Mouse (Mus musculus): ENCODE results near the gene Csnk2a1. TPM values are rescaled to one million over a fixed set of nuclear protein-coding genes. Genes with fewer than 3 reads are reported as not detected.
A peak's percentile ranks its signal among the peaks of the same experiment; 100 is the strongest.
"Not testable (repeated sequence)": the region's sequence is repeated elsewhere in the genome, so short reads cannot be mapped to it uniquely, and the experiment has no call there.

Gene Csnk2a1
- total RNA-seq, 2 experiments from 2014 or later = 98.1 to 101 TPM

- DNase-seq = no peak
- intact Hi-C loops (cut with DNase I) = no loop called here
Observed at GRCm38 (mm10) chr2:152225536-152225935, 1.1 kb upstream of the Csnk2a1 start.

GRCm38 (mm10) chr2:152227051-152227481, 427 bp downstream of the Csnk2a1 start:
- intact Hi-C loops (cut with DNase I) = no loop called here
- peak; percentile 69 to 73 for DNase-seq

GRCm38 (mm10) chr2:152230046-152230445, 3.4 kb downstream of the Csnk2a1 start:
- no peak for DNase-seq
- intact Hi-C loops (cut with DNase I) = no loop called here

- intact Hi-C loops (cut with DNase I) = no loop called here
- no peak for DNase-seq
Observed at GRCm38 (mm10) chr2:152237926-152238325, 11.3 kb downstream of the Csnk2a1 start.

GRCm38 (mm10) chr2:152240580-152240979, 13.9 kb downstream of the Csnk2a1 start:
- no peak for DNase-seq
- intact Hi-C loops (cut with DNase I) = no loop called here

GRCm38 (mm10) chr2:152247213-152247612, 20.6 kb downstream of the Csnk2a1 start:
- DNase-seq = no peak
- intact Hi-C loops (cut with DNase I) = no loop called here

- intact Hi-C loops (cut with DNase I) = no loop called here
- no peak for DNase-seq
Observed at GRCm38 (mm10) chr2:152250511-152250910, 23.9 kb downstream of the Csnk2a1 start.

- DNase-seq = no peak
- intact Hi-C loops (cut with DNase I) = no loop called here
Observed at GRCm38 (mm10) chr2:152259739-152260138, 33.1 kb downstream of the Csnk2a1 start.

GRCm38 (mm10) chr2:152273639-152274038, 47.0 kb downstream of the Csnk2a1 start:
- intact Hi-C loops (cut with DNase I) = loop anchor here (5.0 kb wide), 1 partner anchor 94 kb away; no protein-coding TSS in a partner anchor
- no peak for DNase-seq

GRCm38 (mm10) chr2:152281407-152281806, 54.8 kb downstream of the Csnk2a1 start:
- intact Hi-C loops (cut with DNase I) = no loop called here
- DNase-seq = peak; percentile 9 to 16

GRCm38 (mm10) chr2:152287560-152287959, 60.9 kb downstream of the Csnk2a1 start:
- intact Hi-C loops (cut with DNase I) = no loop called here
- no peak for DNase-seq

GRCm38 (mm10) chr2:152288046-152288445, 61.4 kb downstream of the Csnk2a1 start:
- intact Hi-C loops (cut with DNase I) = no loop called here
- DNase-seq = no peak

GRCm38 (mm10) chr2:152289623-152290022, 63.0 kb downstream of the Csnk2a1 start:
- DNase-seq; intact Hi-C loops (cut with DNase I): not testable (repeated sequence)

GRCm38 (mm10) chr2:152292475-152292874, 65.8 kb downstream of the Csnk2a1 start:
- no peak for DNase-seq
- intact Hi-C loops (cut with DNase I) = no loop called here

- intact Hi-C loops (cut with DNase I) = no loop called here
- DNase-seq = no peak
Observed at GRCm38 (mm10) chr2:152293179-152293726, 66.6 kb downstream of the Csnk2a1 start.

- intact Hi-C loops (cut with DNase I) = no loop called here
- DNase-seq = peak; percentile 90 to 92
Observed at GRCm38 (mm10) chr2:152293727-152294475, 67.3 kb downstream of the Csnk2a1 start, which contains the start of gene Tbc1d20. TSS of gene Tbc1d20 (plus strand) at chr2:152293828.

GRCm38 (mm10) chr2:152294541-152294940, 67.9 kb downstream of the Csnk2a1 start:
- intact Hi-C loops (cut with DNase I) = no loop called here
- DNase-seq = no peak

- DNase-seq = no peak
- intact Hi-C loops (cut with DNase I) = no loop called here
Observed at GRCm38 (mm10) chr2:152302862-152303261, 76.2 kb downstream of the Csnk2a1 start.

- DNase-seq = no peak
- intact Hi-C loops (cut with DNase I) = no loop called here
Observed at GRCm38 (mm10) chr2:152303781-152304180, 77.1 kb downstream of the Csnk2a1 start.

GRCm38 (mm10) chr2:152305480-152305879, 78.8 kb downstream of the Csnk2a1 start:
- intact Hi-C loops (cut with DNase I) = no loop called here
- DNase-seq = no peak

- no peak for DNase-seq
- intact Hi-C loops (cut with DNase I) = no loop called here
Observed at GRCm38 (mm10) chr2:152307186-152307585, 80.5 kb downstream of the Csnk2a1 start.

- intact Hi-C loops (cut with DNase I) = no loop called here
- no peak for DNase-seq
Observed at GRCm38 (mm10) chr2:152312996-152313395, 86.4 kb downstream of the Csnk2a1 start.
